Mouse (Mus musculus): ENCODE measurements around the gene Tas2r134. TPM values are rescaled to one million over a fixed set of nuclear protein-coding genes. Genes with fewer than 3 reads are reported as not detected.

Tas2r134 gene
- total RNA-seq (2021) = not detected
- long read RNA-seq, experiment 1 = 0 reads
- long read RNA-seq, experiment 2 = 0 reads

DNA sequence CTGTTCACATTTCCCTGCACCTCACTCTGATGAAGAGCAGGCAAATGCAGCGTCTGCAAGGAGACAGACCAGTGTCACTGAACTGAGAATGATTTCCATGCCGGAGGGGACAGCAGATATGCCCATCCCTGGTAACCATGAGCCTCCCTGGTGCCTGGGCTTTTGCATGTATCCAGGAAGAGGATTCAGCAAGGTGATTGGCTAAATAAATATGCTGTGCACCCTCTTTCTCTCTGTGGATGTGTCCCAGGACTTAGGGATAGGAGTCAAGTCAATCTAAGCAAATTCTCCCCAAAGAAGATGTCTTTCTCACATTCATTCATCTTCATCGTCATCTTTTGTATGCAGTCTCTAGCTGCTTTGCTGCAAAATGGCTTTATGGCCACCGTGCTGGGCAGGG lies at the start of gene Tas2r134:
Gene Tas2r134 (plus strand): TSS at position 301 of the 400 bp plus-strand sequence.
- DNase-seq = no peak
- intact Hi-C loops (cut with DNase I; ENCODE audit: low total_unique reads) = no loop called here

GRCm38 (mm10) chr2:51579767-51580166 lies 47.5 kb upstream of the Tas2r134 start:
- intact Hi-C loops (cut with DNase I; ENCODE audit: low total_unique reads) = no loop called here
- no peak for DNase-seq

DNA sequence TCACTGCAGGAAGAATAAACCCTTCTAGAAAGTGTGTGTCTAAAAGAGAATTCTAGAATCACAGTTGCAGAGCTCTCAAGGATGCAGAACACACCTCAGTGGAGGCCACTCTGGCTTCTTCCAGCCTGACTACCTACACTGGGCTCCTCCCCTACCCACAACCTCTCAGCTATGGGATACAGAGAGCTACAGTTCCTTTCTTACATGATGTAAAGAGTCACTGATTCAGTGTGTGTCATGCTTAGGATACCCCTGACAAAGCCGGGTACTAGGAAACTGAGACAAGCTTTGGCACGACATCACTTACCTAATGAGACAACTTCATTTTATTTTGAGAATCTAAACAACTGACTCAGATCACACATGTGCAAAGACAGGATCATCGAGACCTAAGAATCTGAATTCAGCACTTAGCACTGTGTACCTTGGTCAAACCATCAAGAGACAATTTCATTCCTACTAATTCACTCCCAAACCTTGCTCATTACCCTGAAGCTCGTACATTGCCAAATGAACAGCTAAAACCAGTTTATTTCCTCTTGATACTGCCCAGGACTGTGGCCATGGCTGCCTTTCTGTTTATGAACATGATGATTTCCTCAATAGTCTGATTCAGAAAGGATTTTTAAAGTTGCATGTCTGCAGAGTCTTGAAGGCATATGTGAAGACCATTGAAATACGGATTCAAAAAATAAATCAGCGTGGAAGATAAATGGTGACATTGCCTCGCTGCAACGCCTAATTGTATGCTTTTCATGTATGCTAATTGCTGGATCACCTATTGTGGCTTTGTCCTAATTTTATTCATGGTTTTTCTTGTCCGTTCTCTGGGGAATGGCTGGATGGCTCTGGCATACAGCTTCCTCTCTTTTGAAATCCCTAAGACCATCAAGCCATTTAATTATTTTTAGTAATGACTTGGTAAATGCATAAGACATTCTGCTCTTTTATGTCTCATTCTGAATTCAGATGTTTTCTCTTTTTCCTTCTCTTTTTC lies 43.0 kb upstream of the Tas2r134 start:
- no peak for DNase-seq
- intact Hi-C loops (cut with DNase I; ENCODE audit: low total_unique reads) = no loop called here

DNA sequence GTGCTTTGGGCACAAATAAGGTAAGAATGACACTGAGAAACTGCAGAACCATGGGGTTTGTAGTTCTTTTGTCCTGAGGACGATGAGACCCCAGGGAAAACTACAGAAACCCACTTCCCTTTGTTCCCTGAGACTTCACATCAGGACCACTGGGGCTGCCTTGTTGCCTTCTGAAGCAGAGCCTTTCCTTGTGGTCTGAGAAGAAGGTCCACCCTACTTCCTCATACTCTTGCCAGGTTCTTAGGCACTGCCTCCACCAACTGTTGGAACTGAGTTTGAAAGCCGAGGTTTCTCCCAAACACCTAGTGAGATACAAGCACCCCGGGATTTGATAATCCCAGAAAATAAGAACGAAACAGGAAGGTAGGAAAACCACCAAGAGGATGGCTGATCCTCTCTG lies 39.0 kb upstream of the Tas2r134 start:
- DNase-seq = no peak
- intact Hi-C loops (cut with DNase I; ENCODE audit: low total_unique reads) = no loop called here

- intact Hi-C loops (cut with DNase I; ENCODE audit: low total_unique reads) = no loop called here
- DNase-seq = no peak
Measured at GRCm38 (mm10) chr2:51588895-51589294, 38.4 kb upstream of the Tas2r134 start.

- intact Hi-C loops (cut with DNase I; ENCODE audit: low total_unique reads) = no loop called here
Measured at GRCm38 (mm10) chr2:51589627-51590026, 37.7 kb upstream of the Tas2r134 start.

DNA sequence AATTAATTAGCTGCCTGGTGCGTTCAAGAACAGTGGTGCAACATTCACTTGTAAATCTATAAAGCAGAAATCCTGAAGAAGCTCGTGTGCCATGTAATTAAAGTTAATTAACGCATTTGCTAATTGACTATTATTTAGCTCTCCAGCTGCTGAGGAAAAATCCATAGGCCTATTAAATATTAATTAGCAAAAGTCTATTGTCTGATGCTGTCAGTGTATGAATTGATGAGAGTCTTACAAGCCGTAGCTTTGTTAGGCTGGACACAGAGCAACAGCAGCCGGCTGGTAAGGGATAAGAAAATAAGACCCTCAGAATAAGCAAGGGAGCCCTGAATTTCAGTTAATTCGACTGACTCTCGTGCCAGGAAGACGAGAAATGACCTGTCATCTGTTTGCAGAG lies 37.0 kb upstream of the Tas2r134 start:
- intact Hi-C loops (cut with DNase I; ENCODE audit: low total_unique reads) = no loop called here
- no peak for DNase-seq

More at GRCm38 (mm10) chr2:51589627-51590026, 37.7 kb upstream of the Tas2r134 start:
- no peak for DNase-seq

DNA sequence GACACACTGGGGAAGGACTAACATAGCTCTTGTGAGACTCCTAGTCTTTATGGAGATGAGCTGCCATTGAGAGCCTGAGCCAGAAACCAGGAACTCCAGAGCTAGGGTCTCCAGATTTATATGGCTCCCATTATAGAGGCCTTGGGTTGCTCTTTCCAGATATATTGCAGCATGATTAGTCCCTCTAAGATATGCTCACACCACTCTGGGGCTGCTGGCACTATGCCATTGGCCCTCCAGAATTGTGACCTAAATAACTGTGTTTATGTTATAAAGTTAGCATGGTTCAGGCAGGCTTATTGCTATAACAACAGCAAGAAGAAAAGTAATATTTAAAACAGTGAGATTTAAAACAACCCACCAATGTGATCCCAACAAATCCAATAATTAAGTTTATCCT lies 35.2 kb upstream of the Tas2r134 start:
- intact Hi-C loops (cut with DNase I; ENCODE audit: low total_unique reads) = no loop called here

DNA sequence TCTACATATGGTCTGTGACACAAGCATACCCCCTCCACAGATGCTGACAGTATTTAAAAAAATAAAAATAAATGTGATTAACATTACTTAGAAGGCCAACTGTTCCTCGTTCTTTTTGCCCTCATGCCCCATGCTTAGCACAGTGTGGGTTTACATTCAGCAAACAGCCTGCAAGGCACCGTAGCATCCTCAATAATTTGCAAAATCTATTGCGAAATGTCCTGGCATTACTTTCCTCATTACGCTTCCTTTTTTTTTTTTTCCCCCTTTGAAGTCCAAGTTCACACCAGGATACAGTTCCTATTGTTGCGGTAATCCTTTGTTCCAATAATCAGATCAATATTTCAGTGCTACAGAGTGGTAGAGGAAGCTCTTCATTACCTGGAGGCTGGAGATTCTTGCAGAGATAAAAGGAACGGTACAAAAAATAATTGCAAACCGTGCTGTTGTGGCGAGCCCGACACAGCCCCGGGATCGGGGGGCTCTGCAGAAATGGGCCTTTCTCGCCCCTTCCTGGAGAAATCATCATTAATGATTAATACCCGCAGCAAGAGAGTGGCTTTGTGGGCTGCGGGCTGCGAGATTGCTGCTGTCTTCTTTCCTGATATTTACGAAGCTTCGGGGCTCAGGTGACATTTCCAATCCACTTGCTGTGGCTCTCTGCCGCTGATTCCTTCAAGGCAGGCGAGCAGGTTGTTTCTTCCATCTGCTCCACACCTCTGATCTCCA lies 27.7 kb upstream of the Tas2r134 start:
- DNase-seq = no peak

More for the DNA sequence above, 35.2 kb upstream of the Tas2r134 start:
- DNase-seq = no peak

DNA sequence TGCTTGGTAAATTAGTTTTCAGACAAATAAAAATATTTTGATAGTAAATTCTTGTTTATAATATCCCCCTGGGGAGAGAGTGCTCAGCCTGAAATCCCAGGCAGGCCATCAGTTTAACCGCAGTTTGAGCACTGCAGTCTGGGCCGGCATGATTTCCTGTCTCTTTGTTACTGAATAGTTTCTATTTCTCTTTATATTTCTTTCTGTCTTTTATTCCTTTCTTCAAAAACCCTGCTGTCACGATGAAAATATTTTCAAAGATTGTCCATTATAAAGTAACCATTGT lies 27.2 kb upstream of the Tas2r134 start:
- intact Hi-C loops (cut with DNase I; ENCODE audit: low total_unique reads) = no loop called here
- no peak for DNase-seq

More for the DNA sequence above, 27.7 kb upstream of the Tas2r134 start:
- intact Hi-C loops (cut with DNase I; ENCODE audit: low total_unique reads) = no loop called here

GRCm38 (mm10) chr2:51600873-51601272 lies 26.4 kb upstream of the Tas2r134 start:
- DNase-seq = peak; percentile 12
- intact Hi-C loops (cut with DNase I; ENCODE audit: low total_unique reads) = no loop called here

GRCm38 (mm10) chr2:51610305-51610704 lies 17.0 kb upstream of the Tas2r134 start:
- intact Hi-C loops (cut with DNase I; ENCODE audit: low total_unique reads) = no loop called here
- no peak for DNase-seq

DNA sequence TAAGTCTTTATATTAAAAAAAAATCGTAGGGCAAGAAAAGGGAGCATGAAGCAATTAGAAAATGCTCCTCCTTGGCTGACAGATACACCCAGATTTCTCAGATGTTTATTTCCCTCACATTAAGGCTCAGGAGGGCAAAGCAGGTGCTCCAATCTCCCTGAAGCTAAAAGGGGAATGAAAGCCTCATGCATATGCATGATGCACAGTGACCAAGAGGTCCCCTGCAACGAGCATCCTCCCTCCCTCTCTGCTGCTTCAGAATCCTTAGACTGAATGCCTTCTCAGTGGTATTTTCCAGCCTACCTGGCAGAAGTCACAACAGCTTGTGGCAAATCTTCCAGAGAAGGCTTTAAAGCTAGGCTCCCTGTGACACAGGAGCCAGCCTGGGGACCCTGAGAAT lies 16.4 kb upstream of the Tas2r134 start:
- intact Hi-C loops (cut with DNase I; ENCODE audit: low total_unique reads) = no loop called here
- DNase-seq = no peak

DNA sequence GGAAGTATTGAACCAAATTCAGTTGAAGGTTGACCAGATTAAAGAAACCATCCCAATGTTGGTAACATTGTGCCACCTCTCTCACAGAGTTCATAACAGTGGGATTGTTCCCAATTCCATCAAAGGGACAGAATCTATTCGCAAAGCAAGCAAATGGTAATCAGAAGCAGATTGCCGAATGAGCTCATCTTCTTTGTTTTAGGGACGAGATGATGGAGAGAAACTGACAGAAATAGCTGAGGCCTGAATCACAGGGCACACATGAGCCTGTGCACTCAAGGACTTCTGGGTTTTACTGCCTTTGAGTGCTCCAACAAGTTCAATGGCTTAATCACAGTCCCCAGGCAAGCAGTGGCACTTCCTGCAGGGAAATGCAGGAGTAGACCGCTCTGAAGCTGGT lies 13.6 kb upstream of the Tas2r134 start:
- no peak for DNase-seq
- intact Hi-C loops (cut with DNase I; ENCODE audit: low total_unique reads) = no loop called here

DNA sequence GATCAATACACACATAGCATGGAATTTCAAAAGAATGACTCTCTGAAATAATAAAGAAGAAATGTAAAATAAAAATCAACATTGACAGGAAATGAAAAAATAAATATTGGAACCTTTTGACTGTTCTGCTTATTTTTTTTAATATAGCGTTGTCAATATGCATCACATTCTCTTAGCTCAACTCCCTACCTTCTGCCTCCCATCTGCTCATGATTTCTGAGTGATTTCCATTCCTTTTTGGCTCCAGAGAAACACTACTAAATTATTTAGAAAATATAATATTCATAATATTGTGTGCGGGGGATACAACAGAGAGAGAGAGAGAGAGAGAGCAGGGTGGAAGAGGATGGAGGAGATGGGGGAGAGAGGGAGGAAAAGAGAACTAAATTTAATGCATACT lies 5.4 kb upstream of the Tas2r134 start:
- no peak for DNase-seq
- intact Hi-C loops (cut with DNase I; ENCODE audit: low total_unique reads) = no loop called here

GRCm38 (mm10) chr2:51626007-51626406 lies 1.3 kb upstream of the Tas2r134 start:
- no peak for DNase-seq
- intact Hi-C loops (cut with DNase I; ENCODE audit: low total_unique reads) = no loop called here

DNA sequence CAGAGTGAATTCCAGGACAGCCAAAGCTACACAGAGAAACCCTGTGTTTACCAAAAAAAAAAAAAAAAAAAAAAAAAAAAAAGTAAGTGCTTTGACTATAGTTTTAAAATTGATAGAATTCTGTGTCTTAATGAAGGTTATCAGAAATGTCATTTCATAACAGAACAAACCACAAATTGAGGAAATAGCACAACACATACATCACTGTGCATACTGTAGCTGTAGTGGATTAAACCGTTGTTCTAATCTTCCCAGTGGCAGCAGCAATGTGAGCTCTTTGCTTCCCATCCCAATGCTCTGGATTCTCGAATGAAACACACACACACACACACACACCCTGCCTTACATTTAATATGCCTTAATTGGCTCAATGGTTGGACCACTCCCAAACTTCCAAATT lies 4.1 kb downstream of the Tas2r134 start:
- intact Hi-C loops (cut with DNase I; ENCODE audit: low total_unique reads) = no loop called here
- DNase-seq = no peak

GRCm38 (mm10) chr2:51637681-51638080 lies 10.4 kb downstream of the Tas2r134 start:
- intact Hi-C loops (cut with DNase I; ENCODE audit: low total_unique reads) = no loop called here
- DNase-seq = no peak

DNA sequence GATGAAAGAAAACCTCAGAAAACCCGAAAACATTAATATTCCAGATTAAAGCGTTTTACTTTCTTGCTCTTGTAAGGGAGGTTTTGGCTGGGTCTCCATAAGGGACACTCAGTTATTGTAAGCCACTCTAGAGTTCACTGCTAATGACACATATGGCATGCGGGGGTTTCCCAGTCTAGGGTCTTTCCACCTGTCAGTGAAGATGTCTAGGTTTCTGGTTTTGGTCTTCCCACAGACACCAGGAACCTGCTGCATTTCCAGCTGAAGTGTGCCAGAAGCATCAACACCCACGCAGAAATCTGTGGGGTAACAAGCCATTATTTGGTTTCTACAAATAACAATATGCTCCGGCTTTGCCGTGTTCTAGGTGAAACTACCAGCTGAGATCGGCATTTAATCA lies 14.3 kb downstream of the Tas2r134 start:
- no peak for DNase-seq
- intact Hi-C loops (cut with DNase I; ENCODE audit: low total_unique reads) = no loop called here

GRCm38 (mm10) chr2:51643244-51644139 lies 16.2 kb downstream of the Tas2r134 start:
- DNase-seq = no peak
- intact Hi-C loops (cut with DNase I; ENCODE audit: low total_unique reads) = no loop called here

Data from gastrocnemius, postnatal 14 days (tissue).